Mouse (Mus musculus) layer of hippocampus, adult 8-10 months (tissue): ENCODE data around the gene St3gal5. TPM values are rescaled to one million over a fixed set of nuclear protein-coding genes. Genes with fewer than 3 reads are reported as not detected.

Experiments
- DNase-seq, 2 experiments: peaks; one replicate each; pipeline ENCODE4 v3.0.0; 2022; ENCODE audit warnings: low spot score in 2 of 2
- total RNA-seq, 4 experiments: library from RNA; stranded (reverse); gene quantifications; 2 replicates each; pipeline ENCODE4 v1.2.4; 2022

St3gal5 gene
- total RNA-seq, 4 experiments from 2014 or later = 103 to 108 (median 105) TPM

GRCm38 (mm10) chr6:72098021-72098655 is 746 bp downstream of the St3gal5 start:
- no peak for DNase-seq

GRCm38 (mm10) chr6:72098691-72099090 is 1.3 kb downstream of the St3gal5 start:
- DNase-seq = no peak

GRCm38 (mm10) chr6:72099281-72099680 is 1.9 kb downstream of the St3gal5 start:
- no peak for DNase-seq

- DNase-seq = no peak
These were observed 2.8 kb downstream of the St3gal5 start for GRCm38 (mm10) chr6:72100171-72100570.

GRCm38 (mm10) chr6:72100939-72101338 is 3.5 kb downstream of the St3gal5 start:
- DNase-seq = no peak

GRCm38 (mm10) chr6:72101386-72101785 is 4.0 kb downstream of the St3gal5 start:
- DNase-seq = no peak

- DNase-seq = no peak
These were observed 4.7 kb downstream of the St3gal5 start for GRCm38 (mm10) chr6:72102066-72102465.

- no peak for DNase-seq
These were observed 7.1 kb downstream of the St3gal5 start for GRCm38 (mm10) chr6:72104534-72104933.

GRCm38 (mm10) chr6:72108941-72109892 is 11.8 kb downstream of the St3gal5 start:
- DNase-seq = peak in 1 of 2 experiments; percentile 25

GRCm38 (mm10) chr6:72110577-72110976 is 13.2 kb downstream of the St3gal5 start:
- no peak for DNase-seq

- DNase-seq = peak in 1 of 2 experiments; percentile 25
These were observed 15.2 kb downstream of the St3gal5 start for GRCm38 (mm10) chr6:72112575-72112974.

- no peak for DNase-seq
These were observed 15.8 kb downstream of the St3gal5 start for GRCm38 (mm10) chr6:72113093-72113702.

GRCm38 (mm10) chr6:72114902-72115301 is 17.5 kb downstream of the St3gal5 start:
- DNase-seq = no peak

GRCm38 (mm10) chr6:72117322-72117968 is 20.1 kb downstream of the St3gal5 start:
- DNase-seq = no peak

GRCm38 (mm10) chr6:72119870-72120269 is 22.5 kb downstream of the St3gal5 start:
- no peak for DNase-seq

GRCm38 (mm10) chr6:72121301-72121700 is 23.9 kb downstream of the St3gal5 start:
- no peak for DNase-seq

- no peak for DNase-seq
These were observed 25.1 kb downstream of the St3gal5 start for GRCm38 (mm10) chr6:72122515-72122914.

- DNase-seq = no peak
These were observed 27.1 kb downstream of the St3gal5 start for GRCm38 (mm10) chr6:72124315-72125103.

GRCm38 (mm10) chr6:72126128-72126917 is 28.9 kb downstream of the St3gal5 start:
- DNase-seq = no peak

GRCm38 (mm10) chr6:72130056-72130455 is 32.7 kb downstream of the St3gal5 start:
- DNase-seq = no peak
